Mouse (Mus musculus) intestine, postnatal 0 days (tissue): ENCODE results near the gene Fbxw27. TPM values are rescaled to one million over a fixed set of nuclear protein-coding genes. Genes with fewer than 3 reads are reported as not detected.
"Not testable (repeated sequence)": the region's sequence is repeated elsewhere in the genome, so short reads cannot be mapped to it uniquely, and the experiment has no call there.

Experiments
- ATAC-seq: fragments of 200-750 bp; cut with Nextera tagmentation; 2 replicates; pipeline ENCODE4 v1.8.0; 2017; ENCODE audit warnings: mild to moderate bottlenecking, moderate TSS enrichment, moderate library complexity
- H3K27ac ChIP-seq: fragments of 300-500 bp; sonication (generic); 2 replicates; pipeline ENCODE4 v1.5.1; 2014; ENCODE audit warnings: mild to moderate bottlenecking, low read depth, low read length, moderate library complexity
- H3K27me3 ChIP-seq: fragments of 300-500 bp; sonication (generic); replicated peaks from 2 replicates; pipeline ENCODE4 v1.6.1; 2014; ENCODE audit warnings: low read length, mixed read lengths; ENCODE audit not compliant: control insufficient read depth, insufficient read depth
- H3K36me3 ChIP-seq: fragments of 300-500 bp; sonication (generic); 2 replicates; pipeline ENCODE4 v1.6.1; 2014; ENCODE audit warnings: mild to moderate bottlenecking, moderate library complexity; ENCODE audit not compliant: control insufficient read depth, insufficient read depth
- H3K4me1 ChIP-seq: fragments of 300-500 bp; sonication (generic); replicated peaks from 2 replicates; pipeline ENCODE4 v1.6.1; 2014; ENCODE audit warnings: antibody characterized with exemption, low read length, mixed read lengths; ENCODE audit not compliant: control insufficient read depth, insufficient read depth
- H3K4me2 ChIP-seq: fragments of 300-500 bp; sonication (generic); replicated peaks from 2 replicates; pipeline ENCODE4 v1.6.1; 2014; ENCODE audit warnings: low read depth, mild to moderate bottlenecking, moderate library complexity
- H3K4me3 ChIP-seq: fragments of 300-500 bp; sonication (generic); 2 replicates; pipeline ENCODE4 v1.5.1; 2014; ENCODE audit warnings: low read depth, low read length
- H3K9ac ChIP-seq: fragments of 300-500 bp; sonication (generic); 2 replicates; pipeline ENCODE4 v1.6.1; 2014; ENCODE audit warnings: mild to moderate bottlenecking, low read depth, low read length
- H3K9me3 ChIP-seq: fragments of 300-500 bp; sonication (generic); 2 replicates; pipeline ENCODE4 v1.6.1; 2016; ENCODE audit warnings: mixed run types; ENCODE audit not compliant: control insufficient read depth
- CTCF ChIP-seq: sonication (generic); IDR thresholded peaks from 2 replicates; pipeline ENCODE4 v1.5.1; 2016; ENCODE audit warnings: low read depth, mild to moderate bottlenecking, control low read depth, antibody characterized with exemption, moderate library complexity
- WGBS: fragments of 180-500 bp; shearing (Covaris S2); extraction: QIAGEN DNeasy Blood & Tissue Kit; methylation state at CpG from one replicate; pipeline ENCODE4 v1.1.7; 2014; 5-methylcytosine and 5-hydroxymethylcytosine counted together
- polyA plus RNA-seq: library from polyadenylated mRNA; unstranded; fragments of >200 nt; fragmentation: Nextera tagmentation; extraction: Ambion mirVana; gene quantifications from 2 replicates; pipeline ENCODE4 v1.2.1, GENCODE M21; 2015

The Fbxw27 gene
- polyA plus RNA-seq, 1 experiment from 2014 or later: not detected

DNA sequence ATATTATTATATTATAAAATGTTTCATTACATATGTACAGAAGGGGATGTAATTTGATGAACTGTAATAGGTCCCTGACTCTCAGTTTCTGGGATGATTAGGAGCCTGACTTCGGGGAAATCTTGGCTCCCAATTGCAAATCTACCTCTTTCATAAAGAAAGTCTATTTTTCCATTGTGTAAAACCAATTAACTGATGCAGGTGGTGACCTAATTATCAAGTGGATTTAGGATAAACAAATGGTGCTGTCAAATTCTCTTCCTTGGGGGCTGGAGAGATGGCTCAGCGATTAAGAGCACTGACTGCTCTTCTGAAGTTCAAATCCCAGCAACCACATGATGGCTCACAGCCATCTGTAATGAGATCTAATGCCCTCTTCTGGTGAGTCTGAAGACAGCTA is 5.3 kb upstream of the Fbxw27 start:
- 74% methylated on average over 2 of the region's 2 CpGs for WGBS
- no peaks in the 10 kb centered on the region for H3K9me3 ChIP-seq
- H3K27me3 ChIP-seq: no peaks in the 10 kb centered on the region
- H3K9ac ChIP-seq: no peak overlapping the region
- ATAC-seq: no peak
- H3K4me2 ChIP-seq: no peak overlapping the region
- no peaks in the 10 kb centered on the region for H3K36me3 ChIP-seq
- no peak overlapping the region for H3K4me3 ChIP-seq
- H3K4me1 ChIP-seq: no peaks in the 10 kb centered on the region
- no peak overlapping the region for H3K27ac ChIP-seq
- TF ChIP-seq CTCF: 0 out of 2 replicates have a peak, but pooled peaks have one; percentile 7

DNA sequence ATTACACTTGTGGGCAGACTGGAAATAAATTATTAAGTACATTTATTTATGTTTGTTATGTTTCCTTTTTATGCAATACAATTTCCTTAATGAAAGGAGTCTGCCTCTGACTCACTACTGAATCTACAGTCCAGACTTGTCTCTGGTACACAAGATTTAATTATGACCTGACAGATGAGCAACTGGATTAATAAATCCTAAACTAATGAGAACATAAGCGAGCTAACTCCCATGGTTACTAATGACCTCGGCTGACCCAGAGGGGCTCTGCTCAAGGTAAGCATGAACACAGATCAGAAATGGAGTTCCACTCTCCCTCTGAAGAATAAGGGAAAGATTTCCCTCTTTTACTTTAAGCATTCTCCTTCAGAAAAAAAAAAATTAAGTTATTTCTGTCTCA is 4.8 kb upstream of the Fbxw27 start:
- 72% methylated on average over 2 of the region's 2 CpGs for whole genome bisulfite sequencing

GRCm38 (mm10) chr9:109766841-109767240 is 23.6 kb downstream of the Fbxw27 start:
- not testable (repeated sequence) for H3K9ac ChIP-seq, H3K4me2 ChIP-seq, H3K27me3 ChIP-seq, H3K36me3 ChIP-seq, H3K27ac ChIP-seq, ATAC-seq, H3K4me3 ChIP-seq, H3K4me1 ChIP-seq, H3K9me3 ChIP-seq
- 80% methylated on average over 1 of the region's 1 CpGs for WGBS

More for the DNA sequence above, 4.8 kb upstream of the Fbxw27 start:
- H3K9ac ChIP-seq: no peak overlapping the region
- no peak for TF ChIP-seq CTCF
- no peaks in the 10 kb centered on the region for H3K9me3 ChIP-seq
- no peak overlapping the region for H3K27ac ChIP-seq
- H3K4me1 ChIP-seq: no peaks in the 10 kb centered on the region
- no peak overlapping the region for H3K4me3 ChIP-seq
- no peaks in the 10 kb centered on the region for H3K27me3 ChIP-seq
- no peaks in the 10 kb centered on the region for H3K36me3 ChIP-seq
- no peak for ATAC-seq
- H3K4me2 ChIP-seq: no peak overlapping the region

- WGBS: 87% methylated on average over 3 of the region's 3 CpGs
- not testable (repeated sequence) for H3K36me3 ChIP-seq, H3K27ac ChIP-seq, H3K27me3 ChIP-seq, H3K4me1 ChIP-seq, H3K4me3 ChIP-seq, H3K9ac ChIP-seq, ATAC-seq, H3K9me3 ChIP-seq, H3K4me2 ChIP-seq
These were observed 44.5 kb downstream of the Fbxw27 start, which contains the start of gene Fbxw26 for GRCm38 (mm10) chr9:109745989-109746388. TSS of gene Fbxw26 (minus strand) at chr9:109746089.

Other genes starting within 250 kb of the Fbxw27 start
- gene Fbxw15, start 222.4 kb downstream of the Fbxw27 start, polyA plus RNA-seq: not detected in 2 replicates
- not detected in 2 replicates for gene Fbxw24, start 164.6 kb downstream of the Fbxw27 start, polyA plus RNA-seq
- not detected in 2 replicates for gene Fbxw25, start 126.0 kb downstream of the Fbxw27 start, polyA plus RNA-seq
- not detected in 2 replicates for gene Fbxw18, start 88.0 kb downstream of the Fbxw27 start, polyA plus RNA-seq
- gene Fbxw26, start 44.6 kb downstream of the Fbxw27 start, polyA plus RNA-seq: not detected in 2 replicates
- gene Spink8, start 21.6 kb upstream of the Fbxw27 start, polyA plus RNA-seq: 3.0 and 3.3 TPM in 2 replicates
- gene Nme6, start 42.1 kb upstream of the Fbxw27 start, polyA plus RNA-seq: 54.6 and 58.0 TPM in 2 replicates
- 1.3 TPM in 2 replicates for gene Camp, start 58.9 kb upstream of the Fbxw27 start, polyA plus RNA-seq
- 21.3 and 25.9 TPM in 2 replicates for gene Cdc25a, start 84.9 kb upstream of the Fbxw27 start, polyA plus RNA-seq
- 26.0 and 28.4 TPM in 2 replicates for gene Map4, start 140.8 kb upstream of the Fbxw27 start, polyA plus RNA-seq